Mouse (Mus musculus): ENCODE data around the gene Ndufaf2.

GRCm38 (mm10) chr13:108130737-108131136 is 27.7 kb downstream of the Ndufaf2 start:
- TF ChIP-seq CTCF (IDR thresholded peaks at IDR 0.05; ENCODE audit: extremely low read depth, insufficient read length, insufficient replicate concordance, low read depth, low read length) (no peak), POLR2A (IDR thresholded peaks at IDR 0.05; ENCODE audit: low read depth, low read length) (no peak)

Data from small intestine, adult 2 months (tissue).